Mouse (Mus musculus): ENCODE data around the gene 2510009E07Rik.

GRCm38 (mm10) chr16:21698136-21698535 is 3.7 kb upstream of the 2510009E07Rik start:
- TF ChIP-seq CTCF (IDR thresholded peaks at IDR 0.05; ENCODE audit: low read depth) (no peak), EP300 (IDR thresholded peaks at IDR 0.05; ENCODE audit: low read depth) (no peak)
